Mouse (Mus musculus): ENCODE measurements at regions not wholly inside any gene's neighbourhood (a gene's known extent, or its start where the extent isn't known, plus 50 kb on each side); places are given as distances from the start of the nearest gene placed in this dataset.

DNA sequence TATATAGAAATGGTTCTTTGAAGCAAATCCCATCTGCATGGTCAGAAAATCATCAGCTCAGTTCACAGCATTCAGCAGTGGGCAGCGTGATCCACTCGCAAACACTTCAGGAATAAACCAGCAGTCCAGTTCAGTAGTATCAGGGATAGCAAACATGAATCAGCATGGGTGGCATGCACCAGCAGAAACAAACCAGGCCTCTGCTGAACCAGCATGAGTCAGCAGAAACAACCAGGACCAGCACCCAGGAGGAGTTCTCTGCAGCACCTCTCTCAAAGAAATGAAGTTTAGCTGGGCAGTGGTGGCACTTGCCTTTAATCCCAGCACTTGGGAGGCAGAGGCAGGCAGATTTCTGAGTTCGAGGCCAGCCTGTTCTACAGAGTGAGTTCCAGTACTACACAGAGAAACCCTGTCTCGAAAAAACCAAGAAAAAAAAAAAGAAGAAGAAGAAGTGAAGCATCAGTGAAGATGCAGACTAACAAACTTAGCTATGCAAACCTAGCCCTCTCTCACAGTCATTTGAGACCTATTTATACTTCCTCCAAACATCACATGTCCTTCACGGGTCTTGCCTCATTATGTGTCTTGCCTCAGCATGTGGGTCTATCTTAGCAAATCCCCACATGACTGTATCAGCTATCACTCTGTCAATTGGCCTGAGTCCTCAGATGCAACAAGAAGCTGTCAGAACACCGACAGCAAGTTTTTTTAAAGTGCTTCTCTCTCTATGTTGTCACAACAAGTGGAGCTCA lies 80.2 kb downstream of the Fthl17a start:
- no peak for DNase-seq (ENCODE audit: low spot score)

DNA sequence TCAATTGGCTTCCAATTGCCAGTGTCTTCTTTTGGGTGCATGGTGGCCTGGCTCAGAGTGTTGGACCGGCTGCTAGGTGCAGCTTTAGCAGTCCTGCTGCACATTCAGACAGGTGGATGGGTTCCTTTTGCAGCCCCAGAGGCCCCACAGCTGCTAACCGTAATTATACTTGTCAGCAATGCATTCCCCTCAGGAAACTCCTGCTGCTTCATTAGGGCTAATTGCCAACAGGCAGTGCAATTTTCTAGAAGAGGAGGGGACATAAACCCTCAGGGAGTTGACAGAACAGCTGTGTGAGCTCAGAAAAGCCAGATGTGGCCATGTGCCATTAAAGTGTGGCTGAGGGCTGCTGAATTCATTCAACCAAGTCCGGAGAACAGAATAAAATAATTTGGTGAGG lies 94.0 kb downstream of the Fthl17a start:
- DNase-seq (ENCODE audit: low spot score), result peak; percentile 3

DNA sequence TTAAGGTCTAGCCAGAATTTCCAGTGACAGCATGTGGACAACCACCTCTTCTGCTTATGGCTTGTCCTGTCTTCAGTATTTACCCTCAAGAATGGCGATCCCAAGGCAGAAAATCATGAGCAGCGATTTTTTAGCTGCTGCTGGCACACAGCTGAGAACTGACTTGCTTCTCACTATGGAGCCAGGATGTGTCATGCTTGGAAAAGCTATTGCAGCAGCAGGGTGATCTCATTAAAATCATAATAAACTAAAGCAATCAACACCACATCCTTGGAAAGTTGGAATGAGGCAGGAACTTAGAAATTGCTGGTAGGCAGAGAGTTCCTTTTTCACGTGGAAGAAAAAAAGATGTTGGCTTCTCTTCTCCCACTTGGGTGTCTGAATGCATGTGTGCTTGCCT lies 125.8 kb downstream of the Fthl17a start:
- DNase-seq (ENCODE audit: low spot score), result no peak

DNA sequence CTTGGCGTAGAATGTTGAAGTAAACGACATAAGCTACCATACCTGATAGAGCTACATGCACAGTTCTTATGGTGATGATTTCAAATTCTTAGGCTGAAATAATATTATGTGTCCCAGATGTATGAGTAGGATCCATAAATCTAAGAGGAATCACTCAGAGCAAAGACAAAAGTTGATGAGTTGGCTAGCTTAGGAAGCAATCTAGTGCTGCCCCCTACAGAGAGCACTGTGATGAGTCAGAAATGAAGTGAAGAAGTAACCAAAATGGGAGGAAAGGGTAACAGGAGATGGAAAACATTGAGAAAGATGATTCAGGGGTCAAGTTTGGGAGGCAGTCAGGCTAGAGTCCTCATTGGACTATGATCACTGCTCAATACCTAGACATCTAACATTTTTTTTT lies 135.0 kb downstream of the Fthl17a start:
- DNase-seq (ENCODE audit: low spot score), result no peak

All from testis, postnatal 14 days (tissue).